Mouse (Mus musculus) erythroblast, embryonic 14.5 days (primary cell): ENCODE measurements around the gene Prdx6b.

Source experiments
- GATA1 ChIP-seq: IDR thresholded peaks from 2 replicates; pipeline ENCODE4 v1.6.1; 2012; ENCODE audit warnings: low read length, inconsistent platforms, mixed read lengths
- TAL1 ChIP-seq: IDR thresholded peaks from 3 replicates; pipeline ENCODE4 v1.6.1; 2012; ENCODE audit warnings: low read length, inconsistent platforms, mixed read lengths

DNA sequence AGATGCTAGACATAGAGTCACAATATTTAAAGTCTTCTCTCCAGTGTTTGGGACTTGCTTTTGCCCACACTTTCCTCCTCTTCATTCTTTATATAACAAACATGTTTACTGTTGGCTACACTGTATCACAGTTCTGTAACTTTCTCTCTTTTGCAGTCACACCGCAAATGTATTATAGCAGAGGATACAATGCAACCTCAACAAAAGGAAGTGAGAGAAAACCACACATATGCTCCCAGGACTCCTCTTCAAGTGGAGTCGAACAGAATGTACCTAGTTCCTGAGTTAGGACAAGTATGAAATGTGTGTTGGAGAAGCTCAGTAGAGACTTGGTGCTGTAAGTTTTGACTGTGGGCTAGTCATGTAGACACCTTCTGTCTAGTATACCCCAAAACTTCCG, 19.2 kb upstream of the Prdx6b start:
- TF ChIP-seq TAL1 (no peak), GATA1 (no peak)
